Mouse (Mus musculus) kidney, embryonic 14.5 days (tissue): ENCODE data around the gene Sgcb. TPM values are rescaled to one million over a fixed set of nuclear protein-coding genes. Genes with fewer than 3 reads are reported as not detected.

ENCODE experiments used
- ATAC-seq: fragments of 200-750 bp; cut with Nextera tagmentation; 2 replicates; pipeline ENCODE4 v1.8.0; 2017; ENCODE audit warnings: moderate number of reproducible peaks, mild to moderate bottlenecking, moderate TSS enrichment, moderate library complexity; ENCODE audit not compliant: low FRiP score, low TSS enrichment
- H3K27ac ChIP-seq: fragments of 300-500 bp; sonication (generic); 2 replicates; pipeline ENCODE4 v1.5.1; 2014; ENCODE audit warnings: low read depth, mild to moderate bottlenecking, low read length, moderate library complexity, mixed read lengths
- H3K27me3 ChIP-seq: fragments of 300-500 bp; sonication (generic); 2 replicates; pipeline ENCODE4 v1.6.1; 2014; ENCODE audit warnings: mild to moderate bottlenecking, low read length; ENCODE audit not compliant: control insufficient read depth, insufficient read depth
- H3K36me3 ChIP-seq: fragments of 300-500 bp; sonication (generic); 2 replicates; pipeline ENCODE4 v1.6.1; 2014; ENCODE audit warnings: low read length, mixed read lengths; ENCODE audit not compliant: control insufficient read depth, insufficient read depth
- H3K4me1 ChIP-seq: fragments of 300-500 bp; sonication (generic); 2 replicates; pipeline ENCODE4 v1.6.1; 2014; ENCODE audit warnings: low read length, mixed read lengths; ENCODE audit not compliant: control insufficient read depth, insufficient read depth
- H3K4me2 ChIP-seq: fragments of 300-500 bp; sonication (generic); replicated peaks from 2 replicates; pipeline ENCODE4 v1.6.1; 2014; ENCODE audit warnings: low read depth, mild to moderate bottlenecking, low read length
- H3K4me3 ChIP-seq: fragments of 300-500 bp; sonication (generic); 2 replicates; pipeline ENCODE4 v1.5.1; 2014; ENCODE audit warnings: mild to moderate bottlenecking, low read length
- H3K9ac ChIP-seq: fragments of 300-500 bp; sonication (generic); 2 replicates; pipeline ENCODE4 v1.6.1; 2014; ENCODE audit warnings: low read depth, mild to moderate bottlenecking, low read length, moderate library complexity
- H3K9me3 ChIP-seq: fragments of 300-500 bp; sonication (generic); 2 replicates; pipeline ENCODE4 v1.6.1; 2016; ENCODE audit warnings: low read length; ENCODE audit not compliant: control insufficient read depth
- WGBS: fragments of 180-500 bp; shearing (Covaris S2); extraction: QIAGEN DNeasy Blood & Tissue Kit; methylation state at CpG from one replicate; pipeline ENCODE4 v1.1.7; 2014; 5-methylcytosine and 5-hydroxymethylcytosine counted together
- polyA plus RNA-seq: library from polyadenylated mRNA; unstranded; fragments of >200 nt; fragmentation: Nextera tagmentation; extraction: Ambion mirVana; gene quantifications from 2 replicates; pipeline ENCODE4 v1.2.1, GENCODE M21; 2014

Sgcb gene
- polyA plus RNA-seq, 1 experiment from 2014 or later, result 23.2 TPM

GRCm38 (mm10) chr5:73626842-73627241 lies 20.7 kb downstream of the Sgcb start:
- H3K36me3 ChIP-seq, result no peaks in the 10 kb centered on the region
- no peak overlapping the region for H3K4me3 ChIP-seq
- no peaks in the 10 kb centered on the region for H3K4me1 ChIP-seq
- no peaks in the 10 kb centered on the region for H3K27me3 ChIP-seq
- H3K9me3 ChIP-seq, result no peaks in the 10 kb centered on the region
- ATAC-seq, result no peak
- H3K4me2 ChIP-seq, result no peak overlapping the region
- H3K9ac ChIP-seq, result no peak overlapping the region
- WGBS, result 87% methylated on average over 7 of the region's 7 CpGs
- no peak overlapping the region for H3K27ac ChIP-seq

GRCm38 (mm10) chr5:73625505-73625904 lies 22.1 kb downstream of the Sgcb start:
- Histone ChIP-seq H3K27me3 (no peaks in the 10 kb centered on the region), H3K36me3 (no peaks in the 10 kb centered on the region), H3K9ac (no peak overlapping the region), H3K4me2 (no peak overlapping the region), H3K4me1 (no peaks in the 10 kb centered on the region), H3K9me3 (no peaks in the 10 kb centered on the region), H3K27ac (no peak overlapping the region), H3K4me3 (no peak overlapping the region)
- ATAC-seq, result no peak
- 67% methylated on average over 1 of the region's 1 CpGs for WGBS

GRCm38 (mm10) chr5:73618969-73619368 lies 28.6 kb downstream of the Sgcb start:
- ATAC-seq, result no peak
- Histone ChIP-seq H3K4me3 (no peak overlapping the region), H3K27me3 (no peaks in the 10 kb centered on the region), H3K27ac (no peak overlapping the region), H3K9me3 (no peaks in the 10 kb centered on the region), H3K4me1 (no peaks in the 10 kb centered on the region), H3K9ac (no peak overlapping the region), H3K4me2 (no peak overlapping the region), H3K36me3 (no peaks in the 10 kb centered on the region)
- 89% methylated on average over 1 of the region's 1 CpGs for WGBS

GRCm38 (mm10) chr5:73615211-73615610 lies 32.4 kb downstream of the Sgcb start:
- WGBS, result 67% methylated on average over 7 of the region's 7 CpGs
- H3K9ac ChIP-seq, result no peak overlapping the region
- H3K27ac ChIP-seq, result no peak overlapping the region
- no peak overlapping the region for H3K4me3 ChIP-seq
- no peak for ATAC-seq
- H3K4me1 ChIP-seq, result no peaks in the 10 kb centered on the region
- H3K36me3 ChIP-seq, result no peaks in the 10 kb centered on the region
- no peak overlapping the region for H3K4me2 ChIP-seq
- H3K9me3 ChIP-seq, result no peaks in the 10 kb centered on the region
- no peaks in the 10 kb centered on the region for H3K27me3 ChIP-seq

- no peaks in the 10 kb centered on the region for H3K9me3 ChIP-seq
- no peaks in the 10 kb centered on the region for H3K36me3 ChIP-seq
- no peaks in the 10 kb centered on the region for H3K4me1 ChIP-seq
- 83% methylated on average over 8 of the region's 8 CpGs for WGBS
- H3K9ac ChIP-seq, result no peak overlapping the region
- no peak overlapping the region for H3K27ac ChIP-seq
- no peak overlapping the region for H3K4me3 ChIP-seq
- H3K4me2 ChIP-seq, result no peak overlapping the region
- no peaks in the 10 kb centered on the region for H3K27me3 ChIP-seq
- ATAC-seq, result no peak
Observed at GRCm38 (mm10) chr5:73613296-73613695, 34.3 kb downstream of the Sgcb start.

- H3K4me3 ChIP-seq, result no peak overlapping the region
- H3K36me3 ChIP-seq, result no peaks in the 10 kb centered on the region
- no peaks in the 10 kb centered on the region for H3K9me3 ChIP-seq
- no peak overlapping the region for H3K27ac ChIP-seq
- H3K4me2 ChIP-seq, result no peak overlapping the region
- no peak for ATAC-seq
- H3K27me3 ChIP-seq, result no peaks in the 10 kb centered on the region
- H3K9ac ChIP-seq, result no peak overlapping the region
- WGBS, result 94% methylated on average over 4 of the region's 4 CpGs
- H3K4me1 ChIP-seq, result no peaks in the 10 kb centered on the region
Observed at GRCm38 (mm10) chr5:73611071-73611470, 36.5 kb downstream of the Sgcb start.

- 81% methylated on average over 6 of the region's 6 CpGs for WGBS
- no peaks in the 10 kb centered on the region for H3K9me3 ChIP-seq
- no peak overlapping the region for H3K4me2 ChIP-seq
- H3K27ac ChIP-seq, result no peak overlapping the region
- H3K36me3 ChIP-seq, result no peaks in the 10 kb centered on the region
- H3K9ac ChIP-seq, result no peak overlapping the region
- H3K27me3 ChIP-seq, result no peaks in the 10 kb centered on the region
- H3K4me3 ChIP-seq, result no peak overlapping the region
- no peaks in the 10 kb centered on the region for H3K4me1 ChIP-seq
- no peak for ATAC-seq
Observed at GRCm38 (mm10) chr5:73604964-73605363, 42.6 kb downstream of the Sgcb start.

GRCm38 (mm10) chr5:73604542-73604941 lies 43.0 kb downstream of the Sgcb start:
- H3K9ac ChIP-seq, result no peak overlapping the region
- H3K4me3 ChIP-seq, result no peak overlapping the region
- no peak overlapping the region for H3K4me2 ChIP-seq
- H3K27ac ChIP-seq, result no peak overlapping the region
- no peaks in the 10 kb centered on the region for H3K4me1 ChIP-seq
- no peaks in the 10 kb centered on the region for H3K27me3 ChIP-seq
- no peak for ATAC-seq
- no peaks in the 10 kb centered on the region for H3K36me3 ChIP-seq
- WGBS, result 86% methylated on average over 6 of the region's 6 CpGs
- no peaks in the 10 kb centered on the region for H3K9me3 ChIP-seq

GRCm38 (mm10) chr5:73602865-73603264 lies 44.7 kb downstream of the Sgcb start:
- H3K4me3 ChIP-seq, result no peak overlapping the region
- H3K27me3 ChIP-seq, result no peaks in the 10 kb centered on the region
- 81% methylated on average over 3 of the region's 3 CpGs for WGBS
- H3K27ac ChIP-seq, result no peak overlapping the region
- no peaks in the 10 kb centered on the region for H3K36me3 ChIP-seq
- no peak for ATAC-seq
- H3K4me2 ChIP-seq, result no peak overlapping the region
- H3K4me1 ChIP-seq, result no peaks in the 10 kb centered on the region
- no peaks in the 10 kb centered on the region for H3K9me3 ChIP-seq
- H3K9ac ChIP-seq, result no peak overlapping the region

- H3K4me2 ChIP-seq, result no peak overlapping the region
- no peak for ATAC-seq
- no peaks in the 10 kb centered on the region for H3K9me3 ChIP-seq
- 79% methylated on average over 8 of the region's 8 CpGs for WGBS
- no peaks in the 10 kb centered on the region for H3K4me1 ChIP-seq
- H3K36me3 ChIP-seq, result no peaks in the 10 kb centered on the region
- H3K27ac ChIP-seq, result no peak overlapping the region
- no peaks in the 10 kb centered on the region for H3K27me3 ChIP-seq
- H3K4me3 ChIP-seq, result no peak overlapping the region
- H3K9ac ChIP-seq, result no peak overlapping the region
Observed at GRCm38 (mm10) chr5:73601361-73601763, 46.2 kb downstream of the Sgcb start.
